Mouse (Mus musculus): Measurements from ENCODE around the gene S1pr5. TPM values are rescaled to one million over a fixed set of nuclear protein-coding genes. Genes with fewer than 3 reads are reported as not detected.

Gene S1pr5
- total and polyA plus RNA-seq, 3 experiments: not detected

- in situ Hi-C loops (cut with MboI; ENCODE audit: low pct_ligation_motif_present, low pct_unique_long_range_greater_than_20kb, low sequenced_read_pairs): no loop called here
- H3K4me3 ChIP-seq (replicated peaks in 1 of 3; ENCODE audit: low read depth in 2 of 3, low read length in 2 of 3, poor library complexity in 1 of 3): no peak overlapping the region
- H3K27me3 ChIP-seq (replicated peaks): peaks cover 1% of the 10 kb centered on the region
- dilution Hi-C loops (cut with MboI; ENCODE audit: extremely low pct_ligation_motif_present, extremely low pct_unique_long_range_greater_than_20kb, low sequenced_read_pairs): no loop called here
- TF ChIP-seq SMC3 (IDR thresholded peaks at IDR 0.05; ENCODE audit: low read depth, low read length): no peak
- no peak for TF ChIP-seq GABPA (IDR thresholded peaks at IDR 0.05; ENCODE audit: insufficient replicate concordance, low read depth, low read length)
- no peak for TF ChIP-seq SIN3A (IDR thresholded peaks at IDR 0.05; ENCODE audit: low read length)
- no peaks in the 10 kb centered on the region for H3K9me3 ChIP-seq (replicated peaks; ENCODE audit: low read length)
- DNase-seq (ENCODE audit: extremely low read depth): no peak
- no peak overlapping the region for H3K9ac ChIP-seq (ENCODE audit: insufficient read depth, low read depth)
- H3K36me3 ChIP-seq (replicated peaks in 1 of 2; ENCODE audit: control insufficient read depth in 1 of 2, insufficient read depth in 1 of 2, low read length in 1 of 2): peaks cover 54 to 71% of the 10 kb centered on the region in 2 experiments
- no peak overlapping the region for H3K4me2 ChIP-seq (ENCODE audit: insufficient read depth, low read depth, poor library complexity, severe bottlenecking)
- peaks cover 18% of the 10 kb centered on the region for H3K79me2 ChIP-seq (replicated peaks; ENCODE audit: control insufficient read depth, extremely low read depth, insufficient read depth, poor library complexity, severe bottlenecking)
- no peak overlapping the region for H3K27ac ChIP-seq (ENCODE audit: insufficient read depth, low read depth)
- peaks cover 7 to 35% of the 10 kb centered on the region in 2 experiments for H3K4me1 ChIP-seq (ENCODE audit: control insufficient read depth in 1 of 2, insufficient read depth in 2 of 2)
These were observed 35.8 kb upstream of the S1pr5 start for GRCm38 (mm10) chr9:21283994-21284393.

GRCm38 (mm10) chr9:21283591-21283990 lies 35.3 kb upstream of the S1pr5 start:
- no peak overlapping the region for H3K4me2 ChIP-seq (ENCODE audit: insufficient read depth, low read depth, poor library complexity, severe bottlenecking)
- H3K27ac ChIP-seq (ENCODE audit: insufficient read depth, low read depth): no peak overlapping the region
- dilution Hi-C loops (cut with MboI; ENCODE audit: extremely low pct_ligation_motif_present, extremely low pct_unique_long_range_greater_than_20kb, low sequenced_read_pairs) (no loop called here), in situ Hi-C loops (cut with MboI; ENCODE audit: low pct_ligation_motif_present, low pct_unique_long_range_greater_than_20kb, low sequenced_read_pairs) (no loop called here)
- DNase-seq (ENCODE audit: extremely low read depth): no peak
- H3K9me3 ChIP-seq (replicated peaks; ENCODE audit: low read length): no peaks in the 10 kb centered on the region
- H3K27me3 ChIP-seq (replicated peaks): no peaks in the 10 kb centered on the region
- peaks cover 4 to 31% of the 10 kb centered on the region in 2 experiments for H3K4me1 ChIP-seq (ENCODE audit: control insufficient read depth in 1 of 2, insufficient read depth in 2 of 2)
- peak in 1 of 2 experiments; percentile 19; a peak in 1 of 4 replicates for TF ChIP-seq CTCF (conservative IDR thresholded peaks at IDR 0.05 in 1 of 2, IDR thresholded peaks at IDR 0.05 in 1 of 2; ENCODE audit: low read depth in 2 of 2, low read length in 2 of 2)
- TF ChIP-seq HCFC1 (IDR thresholded peaks at IDR 0.05; ENCODE audit: low read depth, low read length): no peak
- H3K4me3 ChIP-seq (replicated peaks in 1 of 3; ENCODE audit: low read depth in 2 of 3, low read length in 2 of 3, poor library complexity in 1 of 3): no peak overlapping the region
- H3K36me3 ChIP-seq (replicated peaks in 1 of 2; ENCODE audit: control insufficient read depth in 1 of 2, insufficient read depth in 1 of 2, low read length in 1 of 2): peaks cover 57 to 75% of the 10 kb centered on the region in 2 experiments
- no peak overlapping the region for H3K9ac ChIP-seq (ENCODE audit: insufficient read depth, low read depth)
- H3K79me2 ChIP-seq (replicated peaks; ENCODE audit: control insufficient read depth, extremely low read depth, insufficient read depth, poor library complexity, severe bottlenecking): peaks cover 18% of the 10 kb centered on the region

GRCm38 (mm10) chr9:21277776-21278175 lies 29.5 kb upstream of the S1pr5 start:
- in situ Hi-C loops (cut with MboI; ENCODE audit: low pct_ligation_motif_present, low pct_unique_long_range_greater_than_20kb, low sequenced_read_pairs): loop anchor here (5.0 kb wide), 1 partner anchor 50 kb away; no protein-coding TSS in a partner anchor
- DNase-seq (ENCODE audit: extremely low read depth): no peak
- H3K4me1 ChIP-seq (ENCODE audit: control insufficient read depth in 1 of 2, insufficient read depth in 2 of 2): no peaks in the 10 kb centered on the region

More at GRCm38 (mm10) chr9:21277776-21278175, 29.5 kb upstream of the S1pr5 start:
- no peak for TF ChIP-seq MXI1 (IDR thresholded peaks at IDR 0.05; ENCODE audit: low read depth, low read length)
- TF ChIP-seq JUND (conservative IDR thresholded peaks at IDR 0.05; ENCODE audit: low read depth, low read length): no peak
- TF ChIP-seq SMC3 (IDR thresholded peaks at IDR 0.05; ENCODE audit: low read depth, low read length): no peak
- no peak for TF ChIP-seq MEF2A (IDR thresholded peaks at IDR 0.05; ENCODE audit: borderline replicate concordance, low read depth, low read length)
- TF ChIP-seq USF1 (IDR thresholded peaks at IDR 0.05; ENCODE audit: low read depth, low read length): no peak
- no peak for TF ChIP-seq MAFK (IDR thresholded peaks at IDR 0.05; ENCODE audit: insufficient replicate concordance, low read length)
- TF ChIP-seq EP300 (IDR thresholded peaks at IDR 0.05; ENCODE audit: low read length): no peak
- TF ChIP-seq IRF4 (IDR thresholded peaks at IDR 0.05; ENCODE audit: low read depth, low read length): no peak
- TF ChIP-seq CHD1 (IDR thresholded peaks at IDR 0.05; ENCODE audit: low read depth, low read length): no peak
- no peak for TF ChIP-seq ZC3H11A (IDR thresholded peaks at IDR 0.05; ENCODE audit: low read depth, low read length)
- no peak for TF ChIP-seq MYC (IDR thresholded peaks at IDR 0.05; ENCODE audit: low read depth, low read length)
- no peak for TF ChIP-seq RAD21 (IDR thresholded peaks at IDR 0.05; ENCODE audit: low read depth, low read length)
- no peak for TF ChIP-seq JUN (IDR thresholded peaks at IDR 0.05; ENCODE audit: insufficient read depth, low read depth, low read length)
- no peak for TF ChIP-seq CHD2 (IDR thresholded peaks at IDR 0.05; ENCODE audit: low read length)
- H3K36me3 ChIP-seq (replicated peaks in 1 of 2; ENCODE audit: control insufficient read depth in 1 of 2, insufficient read depth in 1 of 2, low read length in 1 of 2): peaks cover 88 to 96% of the 10 kb centered on the region in 2 experiments
- no peaks in the 10 kb centered on the region for H3K9me3 ChIP-seq (replicated peaks; ENCODE audit: low read length)
- no peak overlapping the region for H3K9ac ChIP-seq (ENCODE audit: insufficient read depth, low read depth)
- dilution Hi-C loops (cut with MboI; ENCODE audit: extremely low pct_ligation_motif_present, extremely low pct_unique_long_range_greater_than_20kb, low sequenced_read_pairs): no loop called here
- 0 out of 2 replicates have a peak, but pooled peaks cover 3% of the 10 kb centered on the region for H3K79me2 ChIP-seq (replicated peaks; ENCODE audit: control insufficient read depth, extremely low read depth, insufficient read depth, poor library complexity, severe bottlenecking)
- H3K4me2 ChIP-seq (ENCODE audit: insufficient read depth, low read depth, poor library complexity, severe bottlenecking): no peak overlapping the region
- H3K27ac ChIP-seq (ENCODE audit: insufficient read depth, low read depth): no peak overlapping the region
- no peaks in the 10 kb centered on the region for H3K27me3 ChIP-seq (replicated peaks)
- no peak overlapping the region for H3K4me3 ChIP-seq (replicated peaks in 1 of 3; ENCODE audit: low read depth in 2 of 3, low read length in 2 of 3, poor library complexity in 1 of 3)

Data from CH12.LX (cell line).